Mouse (Mus musculus) embryonic fibroblast, embryonic 13.5 days (primary cell): ENCODE data around the gene Ptprcap.

Experiments used
- CTCF ChIP-seq: IDR thresholded peaks from 2 replicates; pipeline ENCODE4 v1.5.1; 2011; ENCODE audit warnings: mild to moderate bottlenecking, control low read depth, low read length, moderate library complexity, borderline replicate concordance; ENCODE audit not compliant: insufficient read depth
- POLR2A ChIP-seq: IDR thresholded peaks from 2 replicates; pipeline ENCODE4 v1.6.1; 2011; ENCODE audit warnings: low read depth, mild to moderate bottlenecking, control low read depth, low read length, moderate library complexity

GRCm38 (mm10) chr19:4172925-4173324, 19.5 kb downstream of the Ptprcap start:
- TF ChIP-seq POLR2A (no peak), CTCF (no peak)
